Mouse (Mus musculus): Measurements from ENCODE around the gene Phyhd1.

Phyhd1 gene

DNA sequence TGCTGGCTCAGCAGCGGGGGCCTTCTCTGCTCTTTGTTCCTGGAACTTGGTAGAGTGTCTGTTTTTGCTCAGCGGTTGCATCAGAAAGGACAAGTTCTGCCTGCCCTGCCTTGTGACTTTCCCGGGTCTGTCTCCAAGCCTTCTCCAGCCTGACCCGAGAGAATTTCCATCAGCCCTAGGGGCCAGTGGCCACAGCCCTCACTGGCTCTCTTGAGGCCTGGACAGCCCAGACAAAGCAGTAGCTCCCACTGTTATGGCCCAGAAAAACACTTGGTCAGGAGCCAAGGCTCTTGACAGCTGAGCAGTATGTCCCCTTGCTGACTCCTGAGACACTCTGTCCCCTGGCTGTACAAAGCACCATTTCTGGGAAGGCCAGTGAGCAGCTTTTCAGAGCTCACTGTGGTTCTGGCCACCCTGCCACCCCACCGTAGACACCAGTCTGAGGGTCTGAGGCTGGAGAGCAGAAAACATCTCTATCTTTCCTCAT is at the start of gene Phyhd1:
TSS of gene Phyhd1 (plus strand) at position 437 of the 487 bp plus-strand sequence.
- DNase-seq (ENCODE audit: low spot score) = no peak

DNA sequence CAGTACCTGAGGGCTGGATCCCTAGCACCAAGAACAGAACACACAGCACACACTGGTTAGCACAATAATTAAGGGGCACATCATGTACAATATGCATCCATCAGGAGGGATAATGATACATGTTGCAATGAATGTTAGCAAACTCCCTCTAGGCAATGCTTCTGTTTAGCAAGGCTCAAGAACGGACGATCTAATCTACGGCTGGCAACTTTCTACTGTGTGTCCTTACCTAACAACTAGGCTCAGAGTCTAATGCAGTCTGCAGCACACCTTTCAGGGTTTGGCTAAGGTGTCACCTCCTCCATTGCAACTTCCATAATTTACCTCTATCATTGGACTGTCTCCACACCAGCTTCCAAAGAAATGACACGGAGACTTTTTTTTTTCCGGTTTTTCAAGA is 49.7 kb upstream of the Phyhd1 start:
- no peak for DNase-seq (ENCODE audit: low spot score)

DNA sequence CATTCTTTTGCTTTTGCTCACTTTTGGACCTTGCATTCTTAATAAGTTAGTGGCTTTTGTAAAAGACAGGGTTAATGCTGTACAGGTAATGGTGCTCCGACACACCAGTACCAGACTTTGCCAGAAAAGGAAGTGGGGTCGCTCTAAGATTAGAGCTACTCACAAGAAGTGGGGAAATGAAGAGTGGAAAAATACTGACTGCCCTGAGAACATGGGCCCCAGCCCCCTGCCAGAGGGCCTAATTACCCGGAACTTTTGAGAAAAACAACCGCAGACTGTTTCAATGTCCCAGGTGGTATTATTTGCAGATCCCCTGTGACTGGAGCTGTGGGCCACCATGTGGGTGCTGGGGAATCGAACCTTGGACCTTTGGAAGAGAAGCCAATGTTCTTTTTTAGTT is 30.4 kb upstream of the Phyhd1 start:
- DNase-seq (ENCODE audit: low spot score) = no peak

DNA sequence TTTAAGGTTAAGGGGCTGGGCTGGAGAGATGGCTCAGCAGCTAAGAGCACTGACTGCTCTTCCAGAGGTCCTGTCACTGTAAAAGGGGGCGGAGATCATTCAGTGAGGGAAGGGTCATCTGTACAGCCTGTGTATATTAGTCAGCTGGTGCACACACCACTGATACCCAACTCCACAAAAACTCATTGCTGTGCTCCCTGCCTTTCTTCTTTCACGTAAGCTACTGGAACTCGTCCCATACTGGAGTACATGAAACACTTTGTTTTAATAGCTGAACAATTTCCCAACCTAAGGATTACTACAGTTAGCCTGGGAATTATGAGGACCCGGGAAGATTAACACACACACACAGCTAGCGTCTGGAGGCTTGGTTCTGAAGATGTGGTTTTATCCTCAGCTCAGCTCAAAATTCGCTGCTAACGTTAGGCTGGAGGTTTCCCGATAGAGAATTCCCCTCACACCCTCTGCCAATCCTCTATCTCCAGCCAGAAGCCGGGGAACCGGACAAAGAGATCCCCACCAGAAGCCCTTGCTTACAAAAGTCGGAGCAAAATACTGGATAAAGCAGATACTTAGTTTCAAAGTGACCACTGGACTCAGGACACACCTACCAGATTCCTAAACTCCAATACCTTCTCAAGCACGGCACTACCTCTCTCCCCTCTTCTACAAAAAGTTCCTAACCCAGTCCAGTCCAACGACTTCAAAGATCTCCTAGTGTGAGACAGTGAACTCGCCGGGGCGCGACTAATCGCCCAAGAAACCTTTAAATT is 29.4 kb upstream of the Phyhd1 start:
- DNase-seq (ENCODE audit: low spot score) = no peak

DNA sequence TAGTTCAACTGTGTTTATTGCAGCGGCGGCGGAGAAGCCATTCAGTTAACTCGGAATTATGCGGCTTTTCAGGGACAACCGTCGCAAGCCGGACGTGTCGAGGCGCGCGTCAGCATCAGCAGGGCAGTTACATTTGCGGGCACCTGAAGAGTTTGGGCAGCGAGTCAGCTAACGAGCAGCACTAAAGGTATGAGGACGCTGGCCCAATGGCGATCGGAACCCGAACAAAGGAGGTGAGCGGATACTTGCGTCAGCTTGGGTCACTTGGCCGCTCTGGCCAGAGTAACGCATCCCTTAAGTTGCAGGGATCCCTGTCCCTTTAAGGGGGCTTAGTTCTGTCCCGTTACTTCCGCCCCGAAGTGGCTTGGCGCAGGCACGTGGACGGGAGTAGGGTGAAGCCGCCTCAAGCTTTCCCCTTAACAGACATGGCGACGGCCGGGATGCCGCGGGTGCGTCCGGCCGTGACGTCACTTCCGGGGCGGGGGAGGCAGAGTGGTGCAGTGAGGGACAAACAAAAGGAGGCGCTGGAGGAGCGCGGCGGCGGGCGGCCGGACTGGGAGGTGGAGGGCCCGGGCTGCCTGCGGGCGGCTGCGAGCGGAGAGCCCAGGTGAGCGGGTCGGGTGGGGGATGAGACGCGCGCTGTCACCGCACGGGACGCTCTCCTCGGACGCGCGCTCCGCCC is 28.7 kb upstream of the Phyhd1 start, which contains the start of gene Lrrc8a:
TSS of gene Lrrc8a (plus strand) at position 517 of the 682 bp plus-strand sequence.
- peak; percentile 99 for DNase-seq (ENCODE audit: low spot score)

GRCm38 (mm10) chr2:30237881-30238280 is 28.1 kb upstream of the Phyhd1 start:
- no peak for DNase-seq (ENCODE audit: low spot score)

- no peak for DNase-seq (ENCODE audit: low spot score)
Observed at GRCm38 (mm10) chr2:30238906-30239465, 27.0 kb upstream of the Phyhd1 start.

GRCm38 (mm10) chr2:30239777-30240176 is 26.2 kb upstream of the Phyhd1 start:
- DNase-seq (ENCODE audit: low spot score) = peak; percentile 40

DNA sequence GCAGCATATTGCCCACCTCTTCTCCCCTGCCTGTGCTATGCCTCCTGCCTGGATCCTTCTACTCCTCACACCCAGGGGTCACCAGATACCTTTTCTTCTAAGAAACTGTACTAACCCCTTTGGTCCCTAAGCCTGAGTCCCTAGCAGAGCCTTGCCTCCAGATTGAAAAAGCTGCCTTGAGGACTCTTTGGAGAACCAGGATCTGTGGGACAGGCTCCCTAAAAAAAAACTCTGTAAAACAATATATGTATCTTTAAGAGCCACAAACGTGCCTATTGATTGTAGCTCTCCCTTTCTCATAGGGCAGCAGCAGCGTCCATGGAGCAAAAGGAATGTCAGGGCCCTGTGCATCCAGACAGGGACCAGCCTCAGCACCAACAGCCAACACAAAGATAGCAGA is 25.7 kb upstream of the Phyhd1 start, which contains the start of gene Gm28035:
TSS of gene Gm28035 (plus strand) at position 301 of the 400 bp plus-strand sequence.
- DNase-seq (ENCODE audit: low spot score) = no peak

DNA sequence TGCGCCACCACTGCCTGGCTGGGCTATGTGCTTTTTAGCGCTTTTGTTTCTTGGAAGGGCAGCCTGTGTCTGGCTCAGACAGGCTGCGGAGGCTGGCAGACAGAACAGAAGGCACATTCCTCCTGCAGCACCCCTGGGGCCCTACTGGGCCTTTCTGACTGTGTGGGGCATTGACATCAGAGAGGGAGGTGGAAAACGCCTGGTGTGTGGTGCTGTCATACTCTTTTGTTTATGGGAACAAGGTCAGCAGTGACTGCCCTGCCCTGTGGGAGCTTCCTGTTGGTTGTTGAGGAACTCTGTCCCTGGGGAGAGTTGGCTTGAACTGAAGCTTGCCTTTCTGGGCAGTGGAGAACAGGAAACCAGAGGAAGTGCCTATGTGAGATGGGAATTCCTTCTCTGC is 23.5 kb upstream of the Phyhd1 start:
- no peak for DNase-seq (ENCODE audit: low spot score)

- DNase-seq (ENCODE audit: low spot score) = no peak
Observed at GRCm38 (mm10) chr2:30243391-30243790, 22.6 kb upstream of the Phyhd1 start.

GRCm38 (mm10) chr2:30244595-30245178 is 21.3 kb upstream of the Phyhd1 start:
- DNase-seq (ENCODE audit: low spot score) = no peak

DNA sequence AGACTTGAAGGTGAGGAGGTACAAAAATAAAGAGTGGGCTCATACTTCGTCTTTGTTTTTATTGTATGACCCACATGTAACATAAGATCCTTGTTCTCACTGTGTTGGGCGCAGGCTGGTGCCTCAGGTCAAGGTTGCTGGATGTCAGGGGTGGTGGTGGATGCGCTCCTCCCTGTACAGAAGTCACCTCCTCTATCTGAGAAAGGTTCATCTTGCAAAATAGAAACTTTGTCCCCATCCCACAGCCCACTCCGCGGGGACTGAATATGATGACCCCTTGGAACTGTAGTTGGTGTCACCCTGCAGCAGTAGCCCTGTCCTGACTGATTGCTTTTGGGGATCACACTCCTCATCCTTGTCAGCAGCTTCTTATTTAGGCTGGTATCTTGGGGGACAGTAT is 19.0 kb upstream of the Phyhd1 start:
- DNase-seq (ENCODE audit: low spot score) = no peak

DNA sequence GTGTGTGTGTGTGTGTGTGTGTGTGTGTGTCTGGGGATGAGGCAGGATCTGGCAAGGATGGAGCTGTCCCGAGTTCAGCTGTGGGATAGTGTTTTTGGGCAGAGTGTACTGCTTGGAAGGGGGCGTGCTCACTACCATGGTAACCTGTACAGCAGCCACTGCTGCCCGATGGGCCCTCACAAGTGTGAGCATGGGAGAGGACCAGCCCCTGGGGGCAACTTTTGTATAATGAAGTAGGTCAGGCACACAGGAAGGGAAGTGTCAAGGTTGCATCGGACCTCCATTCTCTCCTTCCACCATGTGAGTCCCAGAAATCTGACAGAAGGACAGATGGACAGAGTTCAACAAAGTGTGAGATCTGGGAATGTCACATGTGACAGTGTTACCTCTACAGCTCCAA is 18.3 kb upstream of the Phyhd1 start:
- no peak for DNase-seq (ENCODE audit: low spot score)

DNA sequence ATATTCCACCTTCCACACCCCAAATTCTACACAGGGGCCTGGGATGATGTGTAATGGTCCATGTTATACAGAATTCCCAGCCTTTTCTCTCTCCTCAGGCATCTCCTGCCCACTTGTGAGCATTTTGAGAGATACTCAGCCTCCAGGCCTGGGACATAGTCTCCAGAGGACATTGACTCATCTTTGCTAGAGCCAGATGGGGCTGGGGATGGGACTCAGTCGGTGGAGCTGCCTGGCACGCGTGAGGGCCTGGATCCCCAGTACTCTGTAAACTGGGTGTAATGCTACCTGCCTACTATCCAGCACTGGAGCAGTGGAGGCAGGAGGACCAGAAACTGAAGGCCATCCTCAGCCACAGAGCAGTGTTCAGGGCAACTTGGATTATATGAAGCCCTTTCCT is 16.8 kb upstream of the Phyhd1 start:
- no peak for DNase-seq (ENCODE audit: low spot score)

DNA sequence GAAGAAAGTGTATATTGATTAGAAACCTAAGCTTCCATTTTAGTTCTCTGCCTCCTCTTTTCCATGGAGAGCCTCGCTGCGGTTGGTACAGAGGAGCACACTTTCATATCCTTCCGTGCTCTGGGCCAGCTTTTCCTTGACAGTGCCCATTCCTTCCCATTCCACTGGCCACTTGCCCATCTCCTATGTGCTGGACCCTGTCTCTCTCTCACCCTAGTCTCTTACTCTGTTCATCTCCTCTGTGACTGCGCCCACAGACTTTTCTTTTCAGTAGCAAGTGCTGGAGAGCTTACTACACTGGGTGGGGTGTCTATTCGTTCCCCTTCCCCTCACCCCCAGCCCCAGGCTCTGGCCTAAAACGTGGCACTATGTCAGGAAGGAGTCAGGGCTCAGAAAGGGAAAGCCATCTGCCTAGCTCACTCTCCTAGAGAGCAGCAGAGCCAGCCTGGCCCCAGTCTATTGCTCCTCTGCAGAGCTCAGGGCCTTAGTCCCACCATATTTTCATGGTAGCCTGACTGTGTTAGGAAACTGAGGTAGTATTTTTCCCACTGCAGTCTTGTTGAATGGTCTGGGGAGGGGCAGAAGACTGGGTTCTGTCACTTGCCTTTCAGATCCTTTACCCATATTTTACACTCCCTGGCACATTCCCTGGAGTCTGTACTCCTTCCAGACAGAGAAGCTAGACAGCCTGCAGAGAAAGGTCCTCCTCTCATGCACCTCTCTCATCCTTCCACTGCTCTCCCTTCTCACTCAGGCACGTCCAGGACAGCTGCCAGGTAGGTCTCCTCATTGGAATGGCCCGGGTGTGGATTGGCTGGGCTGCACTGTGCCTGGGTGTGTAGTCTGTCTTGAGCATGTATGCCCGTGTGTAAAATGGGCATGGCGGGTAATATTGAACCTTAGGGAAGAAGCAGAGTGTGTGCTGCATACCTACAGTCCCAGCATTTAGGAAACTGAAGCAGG is 15.6 kb upstream of the Phyhd1 start:
- DNase-seq (ENCODE audit: low spot score) = no peak

GRCm38 (mm10) chr2:30251417-30252104 is 14.4 kb upstream of the Phyhd1 start:
- peak; percentile 43 for DNase-seq (ENCODE audit: low spot score)

DNA sequence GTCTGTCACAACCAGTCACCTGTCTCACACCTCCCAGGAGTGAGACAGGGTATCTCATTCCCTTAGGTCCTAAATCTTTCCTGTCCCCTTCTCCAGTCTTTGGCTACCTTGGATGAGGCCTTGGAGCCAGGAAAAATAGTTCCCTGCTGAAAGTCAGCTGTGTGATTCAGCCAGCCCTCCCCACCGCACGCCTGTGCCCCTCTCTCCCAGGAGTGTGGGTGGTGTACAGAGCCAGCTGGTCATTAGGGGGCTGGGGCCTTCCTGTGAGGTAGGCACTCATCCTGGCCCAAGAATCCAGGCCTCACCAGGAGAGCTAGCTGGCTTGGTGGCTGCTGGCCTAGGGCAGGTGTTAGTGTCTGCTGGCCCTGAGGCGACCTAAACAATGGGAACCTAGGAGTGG is 13.5 kb upstream of the Phyhd1 start:
- no peak for DNase-seq (ENCODE audit: low spot score)

- DNase-seq (ENCODE audit: low spot score) = no peak
Observed at GRCm38 (mm10) chr2:30253809-30254208, 12.2 kb upstream of the Phyhd1 start.

DNA sequence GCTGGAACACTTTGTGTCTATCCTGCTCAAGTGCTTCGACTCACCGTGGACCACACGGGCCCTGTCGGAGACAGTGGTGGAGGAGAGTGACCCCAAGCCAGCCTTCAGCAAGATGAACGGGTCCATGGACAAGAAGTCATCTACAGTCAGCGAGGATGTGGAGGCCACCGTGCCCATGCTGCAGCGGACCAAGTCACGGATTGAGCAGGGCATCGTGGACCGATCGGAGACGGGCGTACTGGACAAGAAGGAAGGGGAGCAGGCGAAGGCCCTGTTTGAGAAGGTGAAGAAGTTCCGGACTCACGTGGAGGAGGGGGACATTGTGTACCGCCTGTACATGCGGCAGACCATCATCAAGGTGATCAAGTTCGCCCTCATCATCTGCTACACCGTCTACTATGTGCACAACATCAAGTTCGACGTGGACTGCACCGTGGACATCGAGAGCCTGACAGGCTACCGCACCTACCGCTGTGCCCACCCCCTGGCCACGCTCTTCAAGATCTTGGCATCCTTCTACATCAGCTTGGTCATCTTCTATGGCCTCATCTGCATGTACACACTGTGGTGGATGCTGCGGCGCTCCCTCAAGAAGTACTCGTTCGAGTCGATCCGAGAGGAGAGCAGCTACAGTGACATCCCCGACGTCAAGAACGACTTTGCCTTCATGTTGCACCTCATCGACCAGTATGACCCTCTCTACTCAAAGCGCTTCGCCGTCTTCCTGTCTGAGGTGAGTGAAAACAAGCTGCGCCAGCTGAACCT is 10.2 kb upstream of the Phyhd1 start:
- no peak for DNase-seq (ENCODE audit: low spot score)
